Mouse (Mus musculus) ovary, postnatal 14 days (tissue): ENCODE data around the gene Ppat.
"Not testable (repeated sequence)": the region's sequence is repeated elsewhere in the genome, so short reads cannot be mapped to it uniquely, and the experiment has no call there.

Experiments
- DNase-seq: peaks from one replicate; pipeline ENCODE4 v3.0.0; 2022; ENCODE audit warnings: low spot score

Gene Ppat

DNA sequence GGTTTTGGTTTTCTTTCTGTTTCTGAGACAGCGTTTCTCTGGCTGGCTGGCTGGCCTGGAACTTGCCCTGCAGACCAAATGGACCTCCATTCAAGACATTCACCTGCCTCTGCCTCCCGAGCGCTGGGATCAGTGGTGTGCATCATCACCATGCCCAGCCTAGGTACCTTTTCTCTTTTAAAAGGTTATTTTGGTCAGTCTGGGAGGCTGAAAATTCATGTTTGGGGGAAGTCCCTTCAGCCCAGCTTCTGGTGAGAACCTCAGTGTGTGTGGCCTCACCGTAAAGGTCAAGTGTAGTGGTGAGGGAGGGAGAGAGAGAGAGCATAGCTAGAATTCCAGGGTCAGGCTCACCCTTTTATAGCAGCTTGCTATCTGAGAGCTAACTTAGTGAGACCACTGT is 3.6 kb downstream of the Ppat start:
- DNase-seq: no peak

GRCm38 (mm10) chr5:76947142-76947541 is 4.2 kb downstream of the Ppat start:
- DNase-seq: no peak

- DNase-seq: no peak
Measured at GRCm38 (mm10) chr5:76945678-76946033, 5.7 kb downstream of the Ppat start.

DNA sequence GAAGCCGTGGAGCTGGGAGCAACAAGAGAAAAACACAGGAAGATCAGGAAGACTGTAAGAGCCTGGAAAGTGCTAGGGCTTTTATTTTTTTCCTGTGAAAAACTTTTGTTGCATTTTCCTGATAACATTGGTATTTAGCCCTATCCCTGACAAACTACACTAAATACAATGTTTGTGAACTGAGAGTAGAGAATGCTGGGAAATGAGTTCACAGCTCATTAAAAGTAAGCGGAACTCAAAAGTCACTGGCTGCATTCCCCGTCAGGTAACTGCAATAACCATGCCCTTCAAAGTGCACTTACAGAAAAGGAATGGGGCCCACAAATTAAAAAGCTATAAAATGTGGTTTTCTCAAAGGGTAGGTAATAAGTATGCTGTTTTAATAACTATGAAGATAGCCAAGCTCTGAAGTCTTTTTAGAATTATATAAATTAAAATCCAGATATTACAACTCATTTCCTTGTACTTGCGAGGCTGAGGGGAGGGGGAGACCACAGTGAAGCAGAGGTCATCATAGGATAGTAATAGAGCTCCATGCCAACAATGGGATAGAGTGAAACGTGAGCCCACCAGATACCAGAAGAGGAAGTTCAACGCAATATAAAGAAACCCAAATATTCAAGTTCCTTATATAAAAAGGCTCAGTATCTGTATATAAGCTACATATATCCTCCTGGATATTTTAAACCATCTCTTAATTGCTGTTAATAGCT is 6.3 kb downstream of the Ppat start:
- no peak for DNase-seq

GRCm38 (mm10) chr5:76942505-76942904 is 8.9 kb downstream of the Ppat start:
- DNase-seq: no peak

- no peak for DNase-seq
Measured at GRCm38 (mm10) chr5:76941975-76942374, 9.4 kb downstream of the Ppat start.

DNA sequence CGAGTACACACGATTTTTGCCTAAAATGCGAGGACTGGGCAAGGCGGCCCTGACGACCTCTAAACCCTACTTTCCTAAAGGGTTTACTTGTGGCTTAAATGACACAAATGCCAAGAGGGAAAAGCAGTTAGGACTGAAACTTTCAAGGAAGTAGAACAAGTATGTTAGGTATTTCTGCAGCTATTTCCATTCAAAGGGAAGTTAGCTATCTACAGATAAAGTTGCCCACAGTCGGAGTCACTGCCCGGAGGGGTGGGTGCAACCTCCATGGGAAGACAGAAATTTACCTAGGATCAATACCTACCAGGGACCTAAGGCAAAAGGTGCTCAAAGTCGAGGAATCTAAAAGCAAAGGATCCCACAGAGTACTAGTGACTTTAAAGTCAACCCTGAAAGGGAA is 11.7 kb downstream of the Ppat start:
- no peak for DNase-seq

DNA sequence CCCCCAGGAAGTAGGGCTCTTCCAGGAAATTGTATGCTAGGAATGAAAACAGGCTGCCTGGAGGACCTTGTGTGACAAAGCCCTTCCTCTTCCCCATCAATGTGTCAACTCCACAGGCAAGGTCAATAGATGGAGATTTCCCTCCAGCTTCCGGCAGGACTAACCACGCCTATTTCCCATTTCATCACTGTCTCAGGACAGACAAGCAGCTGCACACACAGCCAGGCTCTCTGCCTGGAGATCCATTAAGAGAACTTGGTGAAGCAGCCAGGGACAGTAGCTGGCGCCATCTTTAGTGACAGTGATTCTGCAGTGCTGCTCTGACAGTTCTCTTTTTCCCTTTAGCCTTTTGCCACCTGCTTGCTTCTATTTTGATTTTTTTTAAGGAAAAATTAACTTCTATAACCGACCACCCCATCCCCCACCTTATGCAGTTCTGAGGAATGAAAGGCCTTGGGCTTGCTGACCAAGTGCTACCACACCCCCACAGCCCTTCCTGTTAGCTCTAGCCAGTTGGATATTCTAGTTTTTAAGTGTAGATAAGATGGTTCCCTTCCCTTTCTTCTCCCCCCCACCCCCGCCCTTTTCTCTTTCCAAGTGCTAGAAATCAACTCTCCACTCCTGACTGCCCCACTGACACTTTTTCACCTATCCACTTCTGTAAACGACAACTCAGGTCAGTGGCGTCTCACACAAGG is 22.0 kb downstream of the Ppat start:
- DNase-seq: no peak

DNA sequence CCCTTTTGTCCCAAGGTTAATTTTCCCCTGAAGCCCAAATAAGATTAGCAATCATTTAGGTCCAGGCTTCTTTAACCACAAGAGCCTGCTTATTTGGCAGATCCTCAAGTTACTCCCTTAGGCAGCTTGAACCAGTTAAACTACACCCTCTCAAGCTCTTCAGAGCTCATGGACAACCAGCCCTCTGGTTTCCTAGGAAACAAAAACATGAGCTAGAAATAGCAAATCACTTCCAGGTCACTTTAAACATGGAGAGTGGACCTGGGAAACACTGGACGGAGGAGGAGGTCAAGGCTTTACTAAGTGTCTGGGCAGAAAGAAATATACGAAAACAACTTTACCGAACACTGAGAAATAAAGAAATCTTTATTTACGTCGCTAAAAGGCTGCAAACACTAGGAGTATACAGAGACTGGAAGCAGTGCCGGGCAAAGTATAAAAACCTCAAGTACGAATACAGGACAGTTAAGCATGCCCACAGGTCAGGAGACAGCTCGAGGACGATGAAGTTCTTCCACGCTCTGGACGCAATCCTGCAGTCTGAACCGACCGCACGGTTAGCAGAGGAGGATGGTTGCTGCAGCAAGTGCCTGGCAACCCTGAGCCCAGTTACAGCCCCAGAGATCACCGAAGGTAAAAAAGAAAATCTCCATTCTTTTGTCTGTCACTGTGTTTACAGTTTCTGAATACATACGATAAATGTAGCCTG is 23.1 kb downstream of the Ppat start:
- no peak for DNase-seq

DNA sequence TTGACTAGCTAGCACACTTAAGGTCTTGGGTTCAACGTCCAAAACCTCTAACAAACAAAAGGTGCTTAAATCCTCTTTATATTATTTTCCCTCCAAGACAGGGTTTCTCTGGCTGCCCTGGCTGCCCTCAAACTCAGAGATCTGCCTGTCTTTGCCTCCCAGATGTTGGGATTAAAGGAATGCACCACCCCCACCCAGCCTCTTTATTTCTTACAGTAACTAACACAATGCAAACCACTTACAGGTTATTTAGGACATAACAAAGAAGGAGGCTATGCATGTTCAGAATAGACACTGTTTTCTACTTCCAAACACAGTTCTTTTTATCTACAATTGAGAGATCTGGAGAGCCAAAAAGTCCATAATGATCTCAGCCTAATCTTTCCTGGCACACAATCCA is 27.1 kb downstream of the Ppat start:
- no peak for DNase-seq

DNA sequence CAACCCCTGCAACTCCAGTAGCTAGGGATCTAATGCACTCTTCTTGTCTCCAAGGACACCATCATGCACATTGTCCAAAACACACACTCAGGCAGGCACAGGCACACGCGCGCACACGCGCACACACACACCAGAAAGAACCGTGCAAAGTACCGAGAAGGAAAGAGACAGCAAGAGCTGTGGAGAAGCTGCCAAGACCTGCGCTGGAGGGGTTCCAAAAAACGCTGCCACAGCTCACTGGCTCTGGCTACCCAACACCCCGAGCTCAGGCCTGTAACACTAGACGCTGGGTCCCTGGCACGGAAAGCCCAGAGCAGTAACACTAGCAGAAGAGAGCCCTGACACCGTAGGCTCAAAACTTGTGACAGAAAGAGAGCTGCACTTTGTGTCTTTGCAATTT is 27.9 kb downstream of the Ppat start:
- peak; percentile 54 for DNase-seq

DNA sequence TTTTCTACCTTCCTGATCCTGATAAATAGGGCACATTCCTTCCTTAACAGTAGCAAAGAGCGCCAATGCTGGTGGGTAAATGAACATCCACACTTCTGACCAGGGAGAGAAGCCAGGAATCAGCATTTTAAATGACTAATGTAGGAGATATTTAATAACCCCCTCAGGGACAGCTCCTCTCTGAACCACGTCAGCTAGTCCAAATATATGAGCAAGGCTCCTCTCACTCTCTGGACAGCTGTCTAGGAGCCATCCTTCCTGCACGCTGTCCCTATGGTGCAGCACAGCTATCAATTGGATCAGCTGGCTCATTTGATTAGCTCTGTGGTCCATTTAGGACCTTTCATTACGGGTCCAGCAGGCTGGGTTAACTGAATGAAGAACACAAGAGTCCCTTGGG is 28.5 kb downstream of the Ppat start:
- no peak for DNase-seq

GRCm38 (mm10) chr5:76912522-76912921 is 38.9 kb downstream of the Ppat start:
- not testable (repeated sequence) for DNase-seq

GRCm38 (mm10) chr5:76910807-76911206 is 40.6 kb downstream of the Ppat start:
- DNase-seq: no peak

- DNase-seq: no peak
Measured at GRCm38 (mm10) chr5:76906155-76906499, 45.3 kb downstream of the Ppat start.

- DNase-seq: peak; percentile 98
Measured at GRCm38 (mm10) chr5:76905405-76906154, 45.8 kb downstream of the Ppat start, which contains the start of gene Aasdh. Gene Aasdh (minus strand): TSS chr5:76905514.

GRCm38 (mm10) chr5:76904713-76905404 is 46.5 kb downstream of the Ppat start:
- no peak for DNase-seq

- no peak for DNase-seq
Measured at GRCm38 (mm10) chr5:76902131-76902530, 49.2 kb downstream of the Ppat start.

DNA sequence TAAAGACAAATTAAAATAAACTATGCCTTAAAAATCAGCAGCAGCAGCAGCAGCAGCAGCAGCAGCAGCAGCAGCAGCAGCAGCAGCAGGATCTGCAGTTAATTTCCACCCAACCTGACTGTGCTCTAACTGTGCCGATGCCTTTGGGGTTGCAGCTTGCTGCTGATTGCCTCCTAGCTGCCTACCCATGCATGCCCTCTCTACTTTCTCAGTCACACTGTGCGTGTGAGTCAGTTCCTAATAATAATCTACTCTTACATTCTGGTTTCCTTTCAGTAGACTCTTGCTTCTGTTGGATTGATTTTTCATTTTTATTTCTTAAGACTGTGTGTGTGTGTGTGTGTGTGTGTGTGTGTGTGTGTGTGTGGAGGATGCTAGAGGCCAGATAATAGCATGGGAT is 58.3 kb downstream of the Ppat start:
- no peak for DNase-seq

DNA sequence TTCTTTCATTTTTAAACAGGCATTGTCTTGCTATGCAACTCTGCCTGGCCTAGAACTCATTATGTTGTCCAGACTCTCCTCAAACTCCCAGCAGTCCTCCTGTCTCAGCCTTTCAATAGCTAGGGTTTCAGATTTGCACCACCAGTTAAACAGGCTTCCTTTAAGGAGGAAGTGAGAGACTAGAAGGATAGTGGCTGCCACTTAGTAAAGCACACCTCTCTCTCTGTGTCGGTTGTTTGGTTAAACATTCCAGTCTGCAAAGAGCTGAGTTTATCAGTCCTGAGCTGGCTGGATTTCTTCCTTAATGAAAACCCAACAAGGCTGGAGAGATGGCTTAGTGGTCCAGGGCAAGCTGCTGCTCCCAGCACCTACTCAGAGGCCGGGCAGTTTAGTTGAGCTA is 58.8 kb downstream of the Ppat start:
- DNase-seq: no peak

DNA sequence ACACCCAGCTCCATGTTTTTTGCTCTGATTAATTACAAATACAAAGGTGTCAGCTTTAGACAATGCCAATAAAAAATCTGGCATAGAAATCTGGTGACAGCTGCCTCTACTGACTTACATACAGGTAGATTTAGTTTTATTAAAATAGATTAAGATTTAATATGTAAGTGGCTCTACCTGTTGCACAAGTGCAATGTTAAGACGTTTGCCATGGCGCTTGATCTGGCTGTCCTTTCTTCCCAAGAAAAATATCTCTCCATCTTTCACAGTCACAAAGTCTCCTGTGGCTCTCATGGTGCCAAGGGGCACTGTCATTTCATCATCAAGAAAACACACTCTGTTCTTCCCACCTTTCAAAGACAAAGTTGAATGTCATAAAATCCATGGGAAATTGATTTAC is 64.4 kb downstream of the Ppat start:
- DNase-seq: no peak

DNA sequence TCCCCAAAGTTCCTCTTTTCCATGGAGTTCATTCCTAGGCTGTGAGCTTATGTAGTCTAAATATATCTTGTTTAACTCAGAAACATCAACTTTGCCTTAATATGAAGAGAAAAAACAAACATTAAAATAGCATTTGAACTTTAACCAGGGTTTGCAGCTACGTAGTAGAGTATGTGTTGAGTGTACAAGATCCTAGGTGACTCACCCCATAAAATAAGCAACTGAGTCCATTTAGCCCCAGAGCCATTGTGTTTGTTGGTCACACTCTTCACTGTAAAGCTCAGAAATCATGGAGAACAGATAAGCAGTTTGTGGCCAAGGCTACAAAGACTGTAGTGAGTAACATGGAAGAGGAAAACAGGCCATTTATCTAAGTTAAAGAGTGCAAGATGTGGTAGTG is 67.3 kb downstream of the Ppat start:
- no peak for DNase-seq
